Mouse (Mus musculus) stomach, postnatal 0 days (tissue): ENCODE results near the gene Cdv3.

Experiments used
- CTCF ChIP-seq: IDR thresholded peaks from 2 replicates; pipeline ENCODE4 v1.5.1; 2016; ENCODE audit warnings: antibody characterized with exemption, low read depth, mild to moderate bottlenecking, moderate library complexity
- EP300 ChIP-seq: optimal IDR thresholded peaks from 2 replicates; pipeline ENCODE3; 2016; ENCODE audit warnings: antibody characterized with exemption

- TF ChIP-seq EP300 (no peak), CTCF (no peak)
These were observed 23.6 kb upstream of the Cdv3 start for GRCm38 (mm10) chr9:103389261-103389660.
